Mouse (Mus musculus): ENCODE data around the gene Cacng4. TPM values are rescaled to one million over a fixed set of nuclear protein-coding genes. Genes with fewer than 3 reads are reported as not detected.

The Cacng4 gene
- polyA plus RNA-seq, 1 experiment from 2014 or later: 1.3 TPM

DNA sequence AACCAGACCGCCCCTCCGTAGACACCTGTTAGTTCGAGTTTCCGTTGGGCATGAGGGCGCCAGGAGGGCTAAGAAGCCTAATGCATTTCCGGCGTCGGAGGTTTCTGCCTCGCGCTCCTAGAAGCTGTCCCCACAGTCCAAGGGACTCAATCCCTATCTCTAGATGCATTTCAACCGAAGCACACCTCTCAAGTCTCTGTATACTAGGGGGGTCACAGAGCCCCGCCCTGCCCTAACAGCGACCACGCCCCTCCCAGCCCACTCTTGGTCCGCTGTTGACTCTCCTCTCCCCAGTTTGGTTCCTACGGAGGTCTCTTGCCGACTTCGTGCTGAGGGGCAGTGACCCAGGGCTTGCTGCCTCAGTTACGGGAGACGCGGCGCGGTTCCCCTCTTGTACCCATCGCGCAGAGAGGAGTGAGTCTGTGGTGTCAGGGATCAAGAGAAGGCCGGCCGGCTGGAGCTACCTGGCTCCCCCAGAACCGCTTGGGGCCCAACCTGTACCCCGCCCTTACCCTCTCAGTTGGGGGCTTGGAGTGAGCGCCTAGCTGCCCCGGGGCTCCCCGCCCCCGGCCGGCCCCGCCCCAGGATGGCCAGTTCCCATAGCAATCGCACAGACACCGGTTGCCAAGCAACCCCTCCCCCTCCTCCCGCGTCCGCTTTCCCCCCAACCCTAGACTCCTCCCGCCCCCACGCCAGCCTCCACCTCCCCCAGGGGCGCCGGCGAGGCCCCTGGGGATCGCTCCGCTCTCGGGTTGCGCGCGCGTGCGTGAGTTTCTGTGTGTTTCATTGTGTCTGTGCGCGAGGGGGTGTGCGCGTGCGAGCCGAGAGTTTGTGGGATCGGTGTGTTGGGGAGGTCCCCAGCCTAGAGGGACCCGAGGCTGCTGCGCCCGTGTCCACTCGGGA, 906 bp downstream of the Cacng4 start:
- Histone ChIP-seq H3K36me3 (ENCODE audit: insufficient read depth, low read length) (no peaks in the 10 kb centered on the region), H3K4me1 (replicated peaks; ENCODE audit: insufficient read depth, low read length) (peaks cover 23% of the 10 kb centered on the region), H3K27ac (no peak overlapping the region), H3K4me3 (replicated peaks; ENCODE audit: low read depth, low read length) (peak overlapping the region; percentile 59), H3K4me2 (ENCODE audit: low read length) (peak overlapping the region; percentile 98), H3K9ac (ENCODE audit: low read depth, low read length) (peak overlapping the region; percentile 37; the same call in 1 of the 2 replicates), H3K27me3 (ENCODE audit: insufficient read depth, low read length) (peaks cover 26% of the 10 kb centered on the region), H3K9me3 (replicated peaks; ENCODE audit: low read length) (no peaks in the 10 kb centered on the region)
- WGBS: under 1% methylated on average over 64 of the region's 64 CpGs
- DNase-seq (ENCODE audit: low spot score): no peak
- no peak for TF ChIP-seq CTCF (IDR thresholded peaks at IDR 0.05; ENCODE audit: low read depth)
- peak; percentile 20; the same call in 1 of the 2 replicates for ATAC-seq (replicated peaks; ENCODE audit: low FRiP score, low read depth)

DNA sequence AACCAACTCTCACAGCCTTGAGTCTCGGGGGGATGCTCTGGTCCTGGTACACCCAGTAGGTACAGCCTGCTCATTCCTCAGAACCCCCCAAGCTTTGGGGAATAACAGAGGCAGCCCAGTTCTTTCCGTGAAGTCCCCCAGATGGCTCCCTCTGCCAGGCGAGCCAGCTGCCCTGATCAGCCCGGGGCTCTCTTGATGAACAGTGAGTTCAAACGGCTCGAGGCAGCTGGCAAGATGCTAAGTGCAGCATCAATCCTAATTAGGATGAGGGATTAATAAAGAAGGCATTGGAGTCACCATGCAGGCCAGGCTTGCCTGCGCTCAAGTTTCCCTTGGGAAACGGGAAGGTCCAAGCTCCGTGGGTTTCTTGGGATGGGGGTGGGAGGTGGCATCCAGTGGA, 2.2 kb downstream of the Cacng4 start:
- Histone ChIP-seq H3K4me3 (replicated peaks; ENCODE audit: low read depth, low read length) (no peak overlapping the region), H3K27ac (no peak overlapping the region), H3K4me2 (ENCODE audit: low read length) (no peak overlapping the region), H3K27me3 (ENCODE audit: insufficient read depth, low read length) (peaks cover 26% of the 10 kb centered on the region), H3K36me3 (ENCODE audit: insufficient read depth, low read length) (no peaks in the 10 kb centered on the region), H3K9me3 (replicated peaks; ENCODE audit: low read length) (no peaks in the 10 kb centered on the region), H3K9ac (ENCODE audit: low read depth, low read length) (no peak overlapping the region), H3K4me1 (replicated peaks; ENCODE audit: insufficient read depth, low read length) (peaks cover 23% of the 10 kb centered on the region)
- DNase-seq (ENCODE audit: low spot score) (no peak), ATAC-seq (replicated peaks; ENCODE audit: low FRiP score, low read depth) (no peak)
- 35% methylated on average over 9 of the region's 9 CpGs for WGBS
- no peak for TF ChIP-seq CTCF (IDR thresholded peaks at IDR 0.05; ENCODE audit: low read depth)

DNA sequence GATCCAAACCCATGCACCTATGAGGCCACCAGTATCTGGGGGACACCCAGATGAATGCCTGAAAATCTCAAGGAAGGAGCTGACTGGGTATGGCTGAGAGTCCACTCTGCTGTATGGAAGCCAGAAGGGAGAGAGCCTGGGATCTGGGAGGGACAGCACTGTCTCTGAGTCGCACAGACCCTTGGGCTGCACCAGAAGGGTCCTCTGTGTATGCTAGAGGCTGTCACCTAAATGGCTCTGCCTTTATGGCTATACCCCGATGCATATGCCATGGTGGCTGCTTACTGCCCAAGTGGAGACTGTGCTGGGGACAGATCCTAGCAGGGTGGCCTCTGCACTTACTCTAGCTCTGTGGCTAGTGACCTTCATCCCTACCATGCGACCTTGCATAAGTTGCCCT, 8.6 kb downstream of the Cacng4 start:
- no peaks in the 10 kb centered on the region for H3K4me1 ChIP-seq (replicated peaks; ENCODE audit: insufficient read depth, low read length)
- H3K4me3 ChIP-seq (replicated peaks; ENCODE audit: low read depth, low read length): no peak overlapping the region
- H3K9me3 ChIP-seq (replicated peaks; ENCODE audit: low read length): no peaks in the 10 kb centered on the region
- ATAC-seq (replicated peaks; ENCODE audit: low FRiP score, low read depth) (0 out of 2 replicates have a peak, but pooled peaks have one; percentile 10), DNase-seq (ENCODE audit: low spot score) (no peak)
- H3K27ac ChIP-seq: no peak overlapping the region
- no peak for TF ChIP-seq CTCF (IDR thresholded peaks at IDR 0.05; ENCODE audit: low read depth)
- H3K9ac ChIP-seq (ENCODE audit: low read depth, low read length): no peak overlapping the region
- no peaks in the 10 kb centered on the region for H3K36me3 ChIP-seq (ENCODE audit: insufficient read depth, low read length)
- H3K27me3 ChIP-seq (ENCODE audit: insufficient read depth, low read length): no peaks in the 10 kb centered on the region
- H3K4me2 ChIP-seq (ENCODE audit: low read length): no peak overlapping the region
- WGBS: 77% methylated on average over 3 of the region's 3 CpGs

DNA sequence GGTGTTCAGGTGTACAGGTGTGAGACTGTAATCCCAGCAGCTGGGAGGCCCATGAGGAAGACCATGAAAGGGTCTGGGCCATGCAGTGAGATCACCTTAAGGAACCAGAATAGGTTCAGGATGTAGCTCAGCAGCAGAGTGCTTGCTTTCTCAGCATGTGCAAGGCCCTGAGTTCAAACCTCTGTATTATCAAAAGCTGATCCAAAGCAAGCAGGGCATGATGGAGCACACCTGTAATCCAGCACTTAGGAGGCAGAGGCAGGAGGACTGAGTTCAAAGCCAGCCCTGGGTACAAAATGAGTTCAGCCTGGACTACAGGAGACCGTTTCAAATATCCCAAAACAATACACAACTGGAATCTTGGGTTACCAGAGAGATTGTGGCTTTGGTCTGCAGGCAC, 9.1 kb downstream of the Cacng4 start:
- H3K4me1 ChIP-seq (replicated peaks; ENCODE audit: insufficient read depth, low read length): no peaks in the 10 kb centered on the region
- H3K36me3 ChIP-seq (ENCODE audit: insufficient read depth, low read length): no peaks in the 10 kb centered on the region
- no peak overlapping the region for H3K27ac ChIP-seq
- H3K9me3 ChIP-seq (replicated peaks; ENCODE audit: low read length): no peaks in the 10 kb centered on the region
- H3K27me3 ChIP-seq (ENCODE audit: insufficient read depth, low read length): no peaks in the 10 kb centered on the region
- TF ChIP-seq CTCF (IDR thresholded peaks at IDR 0.05; ENCODE audit: low read depth): no peak
- no peak overlapping the region for H3K4me3 ChIP-seq (replicated peaks; ENCODE audit: low read depth, low read length)
- no peak overlapping the region for H3K4me2 ChIP-seq (ENCODE audit: low read length)
- no peak overlapping the region for H3K9ac ChIP-seq (ENCODE audit: low read depth, low read length)
- WGBS: 79% methylated on average over 1 of the region's 1 CpGs
- no peak for DNase-seq (ENCODE audit: low spot score)
- 0 out of 2 replicates have a peak, but pooled peaks have one; percentile 6 for ATAC-seq (replicated peaks; ENCODE audit: low FRiP score, low read depth)

DNA sequence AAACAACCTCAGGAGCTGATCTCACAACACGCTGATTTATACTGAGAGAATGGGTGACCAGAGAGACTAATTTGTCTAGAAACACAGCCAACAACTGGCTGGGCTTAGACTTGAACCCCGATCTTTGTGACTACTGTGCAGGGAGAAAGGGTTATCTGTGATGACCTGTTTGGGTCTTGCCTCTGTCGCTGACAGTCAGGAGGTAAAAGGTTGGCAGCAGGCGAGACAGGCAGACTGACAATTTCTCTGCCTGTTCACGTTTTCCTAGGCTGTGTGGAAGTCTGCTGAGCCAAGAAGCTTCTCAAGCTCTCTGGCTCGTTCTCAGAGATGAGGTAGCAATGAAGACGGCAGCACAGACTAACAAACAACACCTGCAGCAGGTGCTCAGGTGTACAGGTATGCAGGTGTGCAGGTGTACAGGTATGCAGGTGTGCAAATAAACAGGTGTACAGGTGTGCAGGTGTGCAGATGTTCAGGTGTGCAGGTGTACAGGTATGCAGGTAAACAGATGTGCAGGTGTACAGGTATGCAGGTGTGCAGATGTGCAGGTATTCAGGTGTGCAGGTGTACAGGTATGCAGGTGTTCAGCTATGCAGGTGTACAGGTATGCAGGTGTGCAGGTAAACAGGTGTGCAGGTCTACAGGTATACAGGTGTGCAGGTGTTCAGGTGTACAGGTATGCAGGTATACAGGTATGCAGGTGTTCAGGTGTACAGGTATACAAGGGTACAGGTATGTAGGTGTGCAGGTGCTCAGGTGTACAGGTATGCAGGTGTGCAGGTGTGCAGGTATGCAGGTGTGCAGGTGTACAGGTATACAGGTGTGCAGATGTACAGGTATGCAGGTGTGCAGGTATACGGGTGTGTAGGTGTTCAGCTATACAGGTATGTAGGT, 10.2 kb downstream of the Cacng4 start:
- DNase-seq (ENCODE audit: low spot score) (no peak), ATAC-seq (replicated peaks; ENCODE audit: low FRiP score, low read depth) (no peak)
- WGBS: 78% methylated on average over 7 of the region's 8 CpGs

DNA sequence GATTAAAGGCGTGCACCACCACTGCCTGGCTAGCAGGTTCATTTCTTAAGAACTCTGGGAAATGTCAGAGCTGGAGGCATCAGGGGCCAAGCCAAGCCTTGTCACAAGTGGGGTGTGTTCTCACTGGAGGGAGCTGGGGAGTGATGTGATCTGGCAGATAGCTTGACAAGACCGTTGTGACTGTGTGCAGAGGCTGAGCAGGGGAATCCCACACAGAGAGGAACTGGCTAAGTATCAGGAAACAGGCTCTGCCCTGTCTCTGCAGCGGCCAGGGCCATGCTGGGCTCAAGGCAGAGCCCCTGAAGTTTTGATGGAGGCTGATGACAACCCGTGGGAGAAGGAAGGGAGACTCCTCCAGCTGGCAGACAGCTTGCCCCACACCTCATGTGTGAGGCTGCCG, 11.8 kb downstream of the Cacng4 start:
- H3K9ac ChIP-seq (ENCODE audit: low read depth, low read length): no peak overlapping the region
- no peaks in the 10 kb centered on the region for H3K27me3 ChIP-seq (ENCODE audit: insufficient read depth, low read length)
- H3K4me2 ChIP-seq (ENCODE audit: low read length): no peak overlapping the region
- no peak overlapping the region for H3K4me3 ChIP-seq (replicated peaks; ENCODE audit: low read depth, low read length)
- no peak for ATAC-seq (replicated peaks; ENCODE audit: low FRiP score, low read depth)
- 50% methylated on average over 5 of the region's 5 CpGs for WGBS
- no peaks in the 10 kb centered on the region for H3K4me1 ChIP-seq (replicated peaks; ENCODE audit: insufficient read depth, low read length)
- H3K9me3 ChIP-seq (replicated peaks; ENCODE audit: low read length): no peaks in the 10 kb centered on the region
- no peak for DNase-seq (ENCODE audit: low spot score)
- H3K36me3 ChIP-seq (ENCODE audit: insufficient read depth, low read length): no peaks in the 10 kb centered on the region
- no peak for TF ChIP-seq CTCF (IDR thresholded peaks at IDR 0.05; ENCODE audit: low read depth)
- H3K27ac ChIP-seq: no peak overlapping the region

More for the DNA sequence above, 10.2 kb downstream of the Cacng4 start:
- Histone ChIP-seq H3K9me3 (replicated peaks; ENCODE audit: low read length) (no peaks in the 10 kb centered on the region), H3K36me3 (ENCODE audit: insufficient read depth, low read length) (no peaks in the 10 kb centered on the region), H3K9ac (ENCODE audit: low read depth, low read length) (no peak overlapping the region), H3K4me3 (replicated peaks; ENCODE audit: low read depth, low read length) (no peak overlapping the region), H3K27ac (no peak overlapping the region), H3K27me3 (ENCODE audit: insufficient read depth, low read length) (no peaks in the 10 kb centered on the region), H3K4me1 (replicated peaks; ENCODE audit: insufficient read depth, low read length) (no peaks in the 10 kb centered on the region), H3K4me2 (ENCODE audit: low read length) (no peak overlapping the region)
- TF ChIP-seq CTCF (IDR thresholded peaks at IDR 0.05; ENCODE audit: low read depth): no peak

All from kidney, postnatal 0 days (tissue).